Mouse (Mus musculus): ENCODE measurements around the gene Masp1.

Masp1 gene

DNA sequence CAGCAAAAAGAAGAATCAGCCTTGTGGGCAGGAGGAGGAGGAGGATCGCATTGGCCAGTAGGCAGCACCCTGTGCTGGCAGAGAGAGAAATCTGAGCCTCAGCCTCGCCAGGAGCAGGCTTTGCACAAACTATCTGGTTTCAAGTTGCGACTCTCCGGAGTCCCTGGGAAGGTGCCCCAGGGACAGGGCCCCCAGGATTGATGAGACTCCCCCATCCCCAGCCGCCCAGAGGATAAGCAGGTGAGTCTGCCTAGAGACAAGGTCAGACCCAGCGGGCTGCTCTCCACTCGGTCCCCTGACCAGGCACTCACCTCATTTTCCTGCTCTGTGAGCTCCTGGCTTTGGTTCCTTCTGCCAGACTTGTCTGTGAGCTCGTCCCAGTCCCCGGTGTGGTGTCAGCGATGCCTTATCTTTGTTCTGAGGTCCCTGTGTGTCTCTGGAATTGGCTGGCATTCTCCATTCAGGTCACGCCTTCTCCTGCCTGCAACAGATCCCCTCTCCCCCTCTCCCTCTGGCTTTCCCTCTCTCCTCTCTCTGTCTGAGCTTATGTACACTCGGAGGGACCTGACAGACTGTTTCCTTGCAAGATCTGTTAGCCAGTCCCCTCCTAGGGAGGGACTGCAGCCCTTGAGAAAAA lies at the start of gene Masp1, which contains the start of gene Rtp4:
Gene Masp1, minus strand, starts transcription at position 581 of the 637 bp plus-strand sequence.
Gene Rtp4, plus strand, starts transcription at position 57 of the 637 bp plus-strand sequence.
- DNase-seq (ENCODE audit: low read depth), result no peak

DNA sequence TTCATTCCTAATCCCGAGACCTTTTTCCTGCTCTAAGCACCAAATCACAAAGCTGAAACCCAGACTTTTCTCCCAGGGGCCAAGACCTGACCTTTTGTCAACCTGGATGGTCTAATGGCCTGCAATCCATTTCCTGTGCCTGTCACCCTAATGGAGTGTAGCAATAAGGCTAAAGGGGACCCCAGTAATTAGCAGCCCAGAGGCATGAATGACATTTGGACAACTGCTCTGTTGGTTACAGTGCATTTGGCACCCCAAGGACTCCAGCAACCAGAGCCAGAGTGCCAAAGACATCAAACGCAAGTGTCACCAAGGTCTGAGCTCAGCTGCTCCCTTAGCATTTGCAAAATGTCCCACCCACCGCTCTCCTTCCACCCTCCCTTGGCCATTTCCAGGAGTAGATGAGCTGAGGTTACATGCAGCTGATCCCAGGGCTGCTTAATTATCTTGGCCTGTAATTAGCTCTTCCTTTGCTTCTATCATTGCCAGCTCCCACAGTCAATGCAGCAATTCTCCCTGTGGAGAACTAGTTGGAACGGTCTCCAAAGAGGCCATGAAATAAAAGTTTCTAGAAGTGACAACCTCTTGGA lies 47.8 kb upstream of the Masp1 start:
- no peak for DNase-seq (ENCODE audit: low read depth)

DNA sequence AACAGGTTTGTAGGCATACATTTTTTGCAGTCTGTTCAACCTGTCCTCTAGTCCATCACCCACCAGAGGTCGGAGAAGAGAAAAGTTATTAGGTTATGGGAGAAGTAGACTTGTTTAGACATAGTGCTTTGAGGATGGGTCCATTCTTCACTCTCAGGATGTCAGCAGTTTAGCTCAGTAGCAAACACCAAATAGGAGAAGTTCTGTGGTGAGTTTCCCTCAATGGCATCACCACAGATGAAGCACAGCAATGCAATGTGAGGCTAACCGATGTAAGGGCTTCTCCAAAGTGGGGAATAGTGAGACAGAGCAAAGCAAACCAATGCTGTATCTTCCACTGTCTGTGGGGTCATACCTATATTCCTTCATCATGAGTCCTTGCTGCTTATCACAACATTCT lies 37.1 kb upstream of the Masp1 start:
- no peak for DNase-seq (ENCODE audit: low read depth)

DNA sequence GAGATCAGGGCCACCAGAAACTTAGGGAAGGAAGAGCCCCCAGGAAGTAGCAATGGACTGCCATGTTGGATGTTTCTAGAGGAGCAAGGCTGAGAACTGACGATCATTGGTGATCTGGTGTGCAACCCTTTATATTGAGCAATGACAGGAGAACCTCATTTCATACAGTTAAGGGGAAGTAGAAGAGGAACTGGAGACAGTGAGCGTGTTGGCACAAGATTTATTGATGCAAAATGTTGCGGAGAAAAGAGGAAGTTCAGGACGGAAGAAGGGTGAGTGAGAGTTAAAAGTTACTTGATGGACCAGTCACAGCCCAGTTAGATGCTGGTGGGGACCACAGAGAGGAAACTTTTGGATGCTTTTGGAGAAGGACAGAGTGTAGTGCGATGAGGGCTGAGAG lies 36.6 kb upstream of the Masp1 start:
- DNase-seq (ENCODE audit: low read depth), result no peak

DNA sequence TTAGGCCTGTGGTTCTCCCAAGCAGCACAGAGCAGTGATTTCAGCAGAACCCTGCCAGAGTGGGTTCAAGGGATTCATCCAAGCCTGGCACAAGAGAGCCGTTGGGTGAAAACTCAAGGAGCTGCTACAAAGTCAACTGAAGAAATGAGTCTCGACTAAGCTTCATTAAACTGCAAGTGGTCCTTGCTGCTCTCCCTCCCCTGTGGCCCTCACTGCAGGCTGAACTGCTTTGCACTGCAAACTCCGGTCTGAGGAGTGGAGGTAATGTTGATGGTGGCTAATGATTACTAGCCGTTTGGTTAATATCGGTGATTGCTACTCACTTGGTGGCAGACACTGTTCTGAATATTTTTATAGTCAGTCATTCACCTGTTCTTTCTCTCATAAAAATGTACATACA lies 34.1 kb upstream of the Masp1 start:
- no peak for DNase-seq (ENCODE audit: low read depth)

DNA sequence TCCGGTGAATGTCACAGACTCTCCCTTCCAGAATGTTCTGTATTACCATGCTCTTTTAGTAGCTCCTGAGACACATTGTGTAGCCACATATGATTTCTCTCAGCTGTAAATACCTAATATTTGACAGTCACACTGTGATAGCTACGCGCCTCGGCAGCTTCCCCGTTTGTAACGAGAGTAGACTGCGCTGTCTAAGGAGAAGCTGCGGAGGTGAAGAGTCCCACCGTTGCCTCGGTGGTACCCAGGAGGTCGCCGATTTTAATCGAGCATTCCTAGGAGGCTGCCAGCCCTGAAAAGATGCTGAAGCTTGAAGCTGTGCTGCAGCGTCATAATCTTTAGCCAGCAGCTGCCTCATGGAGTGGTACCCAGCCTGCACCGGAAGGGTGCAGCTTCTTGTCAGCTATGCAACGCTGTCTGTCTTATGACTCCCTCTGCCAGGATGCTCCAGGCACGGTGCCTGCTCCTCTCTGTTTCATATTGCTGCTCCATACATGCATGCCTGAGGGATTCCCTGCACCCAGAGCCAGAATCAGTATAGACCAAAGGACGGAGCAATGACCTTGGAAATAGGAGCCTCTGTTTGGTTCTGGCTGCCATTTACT lies 30.5 kb upstream of the Masp1 start:
- no peak for DNase-seq (ENCODE audit: low read depth)

DNA sequence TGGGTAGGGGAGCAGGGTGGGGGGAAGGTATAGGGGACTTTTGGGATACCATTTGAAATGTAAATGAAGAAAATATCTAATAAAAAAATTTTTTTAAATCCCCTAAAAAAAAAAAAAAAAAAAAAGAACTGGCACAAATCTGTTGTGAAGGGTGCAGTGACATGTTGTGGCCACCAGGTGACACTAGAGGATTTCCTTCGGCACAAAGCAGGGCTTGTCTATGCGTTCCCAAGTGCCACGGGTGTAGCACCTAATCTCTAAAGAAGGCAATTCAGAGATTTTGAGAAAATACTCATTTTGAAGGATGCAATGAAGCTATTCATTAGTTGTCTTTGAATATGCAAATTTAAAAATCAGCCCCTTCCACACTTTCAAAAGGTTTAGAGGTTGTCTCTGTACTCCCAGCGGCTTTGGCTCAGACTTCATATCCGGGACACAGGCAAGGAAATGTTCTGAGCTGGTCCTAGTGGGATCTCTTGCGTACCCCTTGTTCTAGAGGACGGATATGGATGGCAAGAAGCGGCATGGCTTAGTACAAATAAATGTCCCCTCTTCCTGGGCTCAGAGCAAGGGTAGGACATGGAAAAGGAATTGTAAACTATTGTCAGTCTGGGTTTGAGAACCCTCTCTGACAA lies 29.8 kb upstream of the Masp1 start:
- DNase-seq (ENCODE audit: low read depth), result peak; percentile 69

DNA sequence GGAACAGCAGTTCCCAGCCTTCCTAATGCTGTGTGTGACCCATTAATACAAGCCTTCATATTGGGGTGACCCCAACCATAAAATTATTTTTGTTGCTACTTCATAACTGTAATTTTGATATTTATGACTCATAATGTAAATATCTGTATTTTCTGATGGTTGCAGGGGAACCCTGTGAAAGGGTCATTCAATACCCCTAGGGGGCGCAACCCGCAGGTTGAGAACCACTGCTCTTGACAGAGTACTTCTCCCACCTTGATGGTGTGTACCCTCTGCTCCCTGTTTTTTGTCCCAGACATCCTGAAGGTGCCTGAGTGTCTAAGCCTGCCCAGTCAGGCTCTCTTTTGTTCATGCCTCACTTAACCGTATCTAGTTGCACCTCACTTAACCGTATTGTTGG lies 27.2 kb upstream of the Masp1 start:
- peak; percentile 6 for DNase-seq (ENCODE audit: low read depth)

DNA sequence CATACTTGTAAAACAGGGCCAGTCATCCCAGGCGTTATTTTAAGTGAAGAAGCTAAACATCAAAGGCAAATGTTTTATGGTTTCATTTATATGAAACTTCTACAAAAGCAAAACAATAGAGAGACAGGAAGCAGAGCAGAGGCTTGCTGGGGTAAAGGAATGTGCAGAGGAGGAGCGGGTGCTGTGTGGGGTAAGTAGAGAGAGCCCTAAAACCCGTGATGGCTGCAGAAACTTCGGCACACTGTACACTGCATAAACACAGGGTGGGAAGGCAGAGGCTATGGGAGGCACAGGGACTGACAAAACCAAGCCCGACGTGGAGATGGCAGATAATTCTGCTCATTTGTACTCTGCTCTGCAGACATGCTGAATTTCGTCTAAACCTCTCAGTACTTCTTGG lies 23.7 kb upstream of the Masp1 start:
- DNase-seq (ENCODE audit: low read depth), result peak; percentile 8

DNA sequence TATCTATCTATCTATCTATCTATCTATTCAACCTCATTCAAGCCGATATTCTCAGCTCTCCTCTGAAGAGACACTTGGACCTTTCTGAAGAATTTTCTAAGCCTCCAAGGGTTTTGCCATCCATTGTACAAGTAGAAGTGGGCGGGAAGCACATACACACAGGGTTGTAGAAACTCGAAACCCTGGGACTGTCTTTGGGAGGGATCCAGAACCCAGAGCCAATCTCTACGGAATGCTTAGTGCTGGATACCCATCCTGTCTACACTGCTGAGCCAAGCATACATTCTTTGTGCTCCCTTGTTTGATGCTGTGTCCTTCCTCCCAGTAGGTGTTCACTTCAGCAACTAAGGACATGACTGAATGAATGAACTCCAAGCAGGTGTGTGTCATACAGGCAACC lies 22.3 kb upstream of the Masp1 start:
- no peak for DNase-seq (ENCODE audit: low read depth)

DNA sequence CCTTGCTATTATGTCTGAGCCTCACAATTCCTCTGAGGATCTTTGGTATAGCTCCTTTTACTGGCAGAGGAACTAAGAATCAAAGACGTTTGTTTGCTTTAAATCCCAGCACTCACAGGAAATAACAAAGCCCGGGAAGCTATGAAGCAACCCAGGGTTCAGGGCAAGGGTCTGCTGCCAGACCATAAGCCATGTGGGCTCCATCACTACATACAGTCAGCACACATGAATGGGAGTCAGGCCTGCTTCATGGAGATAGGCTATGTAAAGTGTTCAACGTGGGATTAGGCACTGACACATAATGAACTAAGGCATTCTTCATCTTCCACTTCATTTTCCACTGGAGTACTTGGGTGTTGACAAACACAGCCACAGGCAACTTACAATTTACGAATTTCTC lies 20.4 kb upstream of the Masp1 start:
- DNase-seq (ENCODE audit: low read depth), result no peak

DNA sequence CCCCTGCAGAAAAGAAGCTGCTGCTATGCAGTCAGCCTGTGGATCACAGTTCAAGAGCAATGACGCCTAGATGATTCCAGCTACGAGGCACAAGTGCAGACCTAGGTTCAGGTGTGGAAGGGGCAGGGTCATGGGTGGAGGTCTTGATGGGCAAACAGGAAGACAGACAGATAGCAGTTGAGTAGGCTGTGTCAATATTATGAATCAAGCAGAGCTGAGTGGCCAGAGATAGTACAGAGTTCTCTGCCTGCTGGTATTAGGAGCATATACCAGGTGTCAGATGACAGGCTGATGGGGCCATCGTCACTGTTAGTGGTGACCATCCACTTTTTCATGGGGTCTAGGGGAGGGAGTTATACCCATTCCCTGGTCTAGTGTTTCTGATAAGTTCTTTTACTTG lies 13.1 kb upstream of the Masp1 start:
- DNase-seq (ENCODE audit: low read depth), result no peak

DNA sequence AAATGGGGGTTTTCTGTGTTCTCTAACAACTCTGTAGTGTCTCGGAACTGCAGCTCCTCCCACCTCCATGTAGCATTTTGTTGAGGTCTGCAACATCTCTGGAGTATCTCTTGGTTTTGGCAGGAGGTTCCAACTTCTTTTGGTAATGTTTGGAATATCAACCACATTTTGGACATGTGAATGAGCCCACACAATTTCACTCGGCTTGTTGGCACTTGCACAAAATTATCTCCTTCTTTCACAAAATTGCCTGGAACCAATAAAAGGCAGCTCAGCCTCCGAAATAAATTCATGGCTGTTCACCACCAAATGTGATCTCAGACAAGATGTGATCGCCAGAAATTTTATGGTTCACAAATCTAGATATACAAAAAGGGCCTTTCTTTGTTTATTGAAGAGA lies 8.6 kb upstream of the Masp1 start:
- no peak for DNase-seq (ENCODE audit: low read depth)

DNA sequence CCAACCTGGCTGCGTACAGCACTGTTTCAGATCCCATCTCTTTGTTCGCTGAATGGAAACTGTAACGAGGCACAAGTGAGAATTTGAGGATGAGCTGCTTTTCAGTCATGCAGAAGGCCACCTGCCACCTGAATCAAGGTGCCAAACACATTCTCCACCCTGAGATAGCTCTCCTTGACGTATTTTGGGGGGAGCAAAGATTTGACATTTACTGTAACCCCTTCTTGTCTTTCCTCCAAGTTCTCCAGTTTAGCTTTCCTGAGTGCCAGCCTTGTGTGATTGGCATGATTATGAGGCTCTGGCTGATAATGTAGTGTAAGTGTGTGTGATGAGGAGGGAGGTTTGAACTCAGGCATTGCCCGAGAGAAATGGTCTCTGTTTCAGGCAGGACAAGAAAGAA lies 1.5 kb upstream of the Masp1 start:
- DNase-seq (ENCODE audit: low read depth), result no peak

DNA sequence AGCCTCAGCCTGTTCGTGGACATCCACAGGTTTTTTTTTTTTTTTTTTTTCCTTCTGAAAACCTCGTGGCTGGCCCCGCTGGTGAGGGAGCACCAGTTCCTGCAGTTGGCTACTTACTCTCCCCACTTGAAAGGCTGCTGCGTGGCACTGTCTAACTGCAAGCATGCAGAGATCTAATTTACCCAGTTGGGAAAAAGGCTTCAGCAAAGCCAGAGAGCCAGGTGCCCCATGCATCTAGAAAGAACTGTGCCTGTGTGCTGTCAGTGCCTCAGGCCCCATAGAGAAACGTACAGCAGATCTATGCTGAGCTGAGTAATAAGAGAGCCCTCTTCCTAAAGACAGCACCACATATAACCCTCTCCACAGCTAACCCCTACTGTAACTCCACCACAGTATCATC lies 477 bp upstream of the Masp1 start:
- DNase-seq (ENCODE audit: low read depth), result no peak

DNA sequence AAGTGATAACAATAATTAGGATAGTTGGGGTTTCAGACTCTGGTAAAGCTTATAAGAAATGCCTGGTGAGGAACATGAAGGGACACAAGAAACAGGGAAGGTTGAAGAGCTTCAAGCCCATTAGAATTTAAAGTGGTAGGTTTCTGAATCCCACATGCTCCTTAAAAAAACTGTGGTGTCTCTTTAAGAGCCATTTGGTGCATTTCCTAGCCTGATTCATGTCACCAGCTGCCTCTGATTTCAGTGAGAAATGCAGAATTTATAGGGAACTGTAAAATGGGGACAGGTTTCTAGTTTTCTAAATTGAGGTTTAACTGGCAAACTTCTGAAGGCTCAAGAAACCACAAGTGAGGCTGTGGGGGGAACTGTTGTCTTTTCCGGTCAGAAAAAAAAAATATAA lies 844 bp downstream of the Masp1 start:
- DNase-seq (ENCODE audit: low read depth), result no peak

DNA sequence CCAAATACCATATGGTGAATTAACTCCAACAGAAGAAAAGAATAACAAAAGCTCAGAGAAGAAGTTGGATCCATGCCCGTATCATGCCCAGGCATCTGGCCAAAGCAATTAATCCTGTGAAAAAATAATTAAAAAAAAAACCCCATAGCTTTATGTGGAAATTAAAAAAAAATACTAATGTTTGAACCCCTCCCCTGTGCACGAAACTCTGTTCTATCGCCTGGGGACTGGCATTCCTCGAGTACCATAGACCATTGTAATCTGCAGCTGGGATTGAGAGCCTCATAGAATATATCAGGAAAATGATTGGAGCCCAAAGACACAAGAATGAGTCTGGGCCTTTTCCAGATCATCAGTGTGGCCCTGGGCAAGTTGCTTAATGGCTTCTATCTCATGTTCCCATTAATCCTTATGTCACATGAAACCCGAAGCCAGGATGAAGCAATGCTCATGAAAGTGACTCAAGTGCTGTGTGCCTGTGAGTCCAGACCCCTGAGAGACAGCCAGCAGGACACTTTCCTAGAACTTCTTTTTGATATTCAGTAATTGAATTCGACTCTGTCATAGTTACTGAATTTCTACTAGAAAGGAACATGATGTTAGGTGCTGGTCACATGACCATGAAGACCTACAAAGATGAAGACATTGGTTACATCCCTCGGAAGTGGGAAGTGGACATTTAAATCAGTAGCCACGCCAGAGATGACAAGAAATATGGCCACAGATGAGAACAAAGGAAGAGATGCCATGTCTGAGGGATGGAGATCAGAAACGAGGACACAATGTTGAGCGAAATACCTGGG lies 1.8 kb downstream of the Masp1 start:
- no peak for DNase-seq (ENCODE audit: low read depth)

DNA sequence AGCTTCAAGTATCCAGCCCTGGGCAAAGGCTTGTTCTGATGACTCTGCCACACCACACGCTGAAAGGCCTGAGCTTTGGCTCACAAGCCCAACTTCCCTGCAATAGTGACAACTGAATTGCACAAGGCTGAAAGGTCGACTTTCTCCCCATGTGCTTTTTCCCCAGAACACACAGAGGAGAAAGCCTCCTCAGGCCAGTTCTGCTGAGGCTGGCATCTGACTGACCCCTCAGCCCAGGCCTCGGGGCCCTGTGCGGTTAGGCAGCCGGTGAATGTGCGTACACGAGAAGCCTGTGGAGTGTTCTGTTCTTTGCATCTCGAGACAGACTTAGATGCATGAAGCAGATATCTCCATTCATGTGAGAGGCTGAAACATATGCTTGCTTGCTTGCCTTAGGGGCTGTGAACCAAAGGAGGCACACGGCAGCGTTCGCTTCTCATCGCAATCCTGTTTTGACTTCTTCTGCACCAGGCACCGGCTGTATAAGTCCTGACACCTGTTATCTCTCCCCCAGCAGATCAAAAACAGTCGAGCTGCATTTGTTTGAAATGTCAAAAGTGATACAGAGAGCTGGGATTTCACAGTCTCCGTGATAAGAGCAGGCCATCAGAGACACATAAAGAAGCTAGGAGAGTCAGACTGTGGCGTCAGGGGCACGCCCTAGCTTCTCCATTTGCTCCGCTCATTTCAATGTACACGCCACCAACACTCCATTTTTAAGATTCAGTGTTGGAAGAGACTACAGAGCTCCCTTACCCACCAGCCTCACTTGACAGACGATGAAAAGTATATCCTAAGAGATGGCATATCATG lies 2.7 kb downstream of the Masp1 start:
- no peak for DNase-seq (ENCODE audit: low read depth)

DNA sequence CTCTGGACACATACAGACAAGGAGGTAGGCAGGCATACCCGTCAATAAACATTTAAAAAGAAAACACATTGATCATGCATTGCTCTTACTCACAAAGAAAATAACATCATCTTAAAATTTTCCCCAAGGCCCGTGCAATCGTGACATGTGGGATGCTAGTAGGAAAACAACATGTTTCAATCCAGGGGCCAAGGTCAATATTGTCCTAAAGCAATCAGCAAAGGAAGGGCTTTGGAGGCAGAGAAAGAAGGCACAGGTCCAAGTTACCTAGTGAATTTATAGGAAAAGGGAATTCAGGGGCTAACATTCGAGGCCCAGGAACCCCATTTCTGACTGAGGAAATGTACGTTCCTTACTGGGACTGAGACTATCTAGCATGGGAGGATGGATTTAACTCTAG lies 3.4 kb downstream of the Masp1 start:
- no peak for DNase-seq (ENCODE audit: low read depth)

DNA sequence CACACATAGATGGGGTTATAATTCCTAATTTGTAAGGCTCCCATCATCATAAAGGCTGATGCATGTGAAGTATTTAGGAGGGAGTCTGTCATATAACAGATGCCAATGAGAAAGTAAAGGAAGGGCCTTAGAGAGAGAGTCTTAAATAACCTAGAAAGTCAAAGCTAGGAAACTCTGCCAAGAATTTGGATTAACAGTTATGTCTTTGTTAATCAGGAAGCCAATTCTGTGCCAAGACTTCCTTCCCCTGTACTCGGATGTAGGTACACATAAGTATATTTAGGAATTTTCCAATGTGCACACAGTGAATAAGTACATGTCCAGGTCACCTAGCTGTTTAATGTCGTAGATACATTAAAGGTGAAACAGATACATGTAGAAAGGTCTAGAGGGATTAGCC lies 4.0 kb downstream of the Masp1 start:
- DNase-seq (ENCODE audit: low read depth), result no peak

DNA sequence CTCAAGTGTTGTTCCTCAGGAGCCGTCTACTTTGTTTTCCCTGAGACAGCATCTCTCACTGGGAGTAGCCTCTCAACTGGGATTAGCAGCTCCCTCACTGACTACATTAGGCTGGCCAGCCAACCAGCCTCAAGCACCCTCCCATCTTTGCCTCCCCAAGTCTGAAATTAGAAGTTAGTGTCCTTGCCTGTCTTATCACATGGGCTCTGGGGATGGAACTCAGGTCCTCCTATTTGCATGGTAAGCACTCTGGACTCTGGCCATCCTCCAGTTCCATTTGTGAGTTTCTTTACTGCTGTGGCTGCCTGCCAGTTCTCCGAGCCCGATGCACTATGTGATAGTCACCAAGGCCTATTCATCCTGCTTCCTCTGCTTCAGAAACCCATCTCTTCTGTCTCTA lies 4.8 kb downstream of the Masp1 start:
- no peak for DNase-seq (ENCODE audit: low read depth)

DNA sequence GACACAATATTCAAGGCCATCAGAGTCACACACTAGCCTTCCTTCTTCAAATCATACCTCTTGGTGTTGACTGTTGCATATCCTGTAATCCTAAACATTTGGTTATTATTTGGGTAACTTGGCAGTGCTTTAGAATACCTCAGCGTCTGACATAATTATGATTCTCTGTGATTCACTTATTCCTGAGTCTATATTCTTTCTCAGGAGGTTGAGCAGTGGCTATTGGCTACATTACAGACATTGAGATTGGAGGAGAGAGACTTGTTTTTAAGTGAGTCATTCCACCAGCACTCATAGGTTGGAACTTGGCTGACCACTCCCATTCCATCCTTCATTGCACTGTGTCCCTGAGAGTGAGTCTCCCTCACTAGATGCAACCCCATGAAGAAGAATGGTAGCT lies 7.2 kb downstream of the Masp1 start:
- no peak for DNase-seq (ENCODE audit: low read depth)

All from induced T-regulatory cell, adult 2 months (primary cell).